Comparison of ENCODE assay signal across 21 mouse cellular contexts in the genomic region with DNA sequence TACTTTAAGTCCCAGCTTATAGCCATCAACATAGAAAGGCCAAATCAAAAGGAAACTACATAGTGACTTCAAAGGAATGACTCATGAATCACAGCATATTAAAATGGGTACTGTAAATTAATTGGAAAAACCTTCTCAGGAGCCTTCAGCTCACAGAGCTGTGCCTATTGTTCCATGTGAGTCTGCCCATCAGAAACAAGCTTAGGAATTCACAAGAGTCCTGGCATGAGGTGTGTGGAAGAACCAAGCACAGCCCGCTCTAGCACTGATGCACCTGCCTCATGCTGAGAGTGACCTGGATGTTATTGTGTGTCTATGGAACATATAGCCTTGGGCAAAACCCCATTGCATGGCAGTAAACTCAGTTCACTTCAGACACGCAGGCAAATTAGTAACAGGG.
A peak's percentile ranks its signal among the peaks of the same experiment; 100 is the strongest.
DNase-seq lines count a peak whose midpoint lies in the region; ATAC-seq lines count a peak whose summit lies in the region.
"Had no signal": no experiment of that assay in that cellular context is flagged by ENCODE, and none has a peak within 500 bp of the region (broad histone marks: within the 10 kb centered on the region; RNA-seq: fewer than 3 reads in every experiment).

No protein-coding gene starts in this region.

- peaks cover 19% of the 10 kb centered on the region for H3K4me1 ChIP-seq in hindbrain, embryonic 10.5 days (replicated peaks)
- no peaks in the 10 kb centered on the region for H3K4me1 ChIP-seq in hindbrain, embryonic 14.5 days (replicated peaks; ENCODE audit: control insufficient read depth, insufficient read depth, low read length)
- peaks cover 5% of the 10 kb centered on the region; the same call in 1 of the 2 replicates for H3K4me1 ChIP-seq in kidney, embryonic 16.5 days (ENCODE audit: insufficient read depth, low read length)

- no peak overlapping the region for H3K4me2 ChIP-seq in hindbrain, embryonic 14.5 days (replicated peaks)
- no peak overlapping the region for H3K4me2 ChIP-seq in kidney, embryonic 16.5 days (replicated peaks; ENCODE audit: low read depth, low read length)
- H3K4me2 ChIP-seq: embryonic facial prominence, embryonic 12.5 days; forebrain, embryonic 13.5 days; forebrain, embryonic 15.5 days had no signal

- DNase-seq in hindbrain, embryonic 10.5 days (ENCODE audit: low spot score): no peak
- DNase-seq in hindbrain, embryonic 14.5 days (ENCODE audit: low spot score): no peak
- no peak for DNase-seq in kidney, postnatal 36 days
- peak; percentile 82 for DNase-seq in Muller cell, postnatal 12 days (ENCODE audit: inconsistent ontology term)
- DNase-seq in adrenal gland, postnatal 36 days: no peak
- DNase-seq: B cell, adult 2 months; cerebellum, adult 11 months; cerebellum, adult 18-20 months; cerebellum, adult 8-10 months; cerebellum, adult 9-11 months; cerebellum, postnatal 36 days; forebrain, postnatal 0 days had no signal

- H3K36me3 ChIP-seq in hindbrain, embryonic 10.5 days: no peaks in the 10 kb centered on the region
- H3K36me3 ChIP-seq in hindbrain, embryonic 14.5 days (replicated peaks; ENCODE audit: control insufficient read depth, insufficient read depth): no peaks in the 10 kb centered on the region
- H3K36me3 ChIP-seq in kidney, embryonic 16.5 days (ENCODE audit: insufficient read depth, low read length): no peaks in the 10 kb centered on the region
- H3K36me3 ChIP-seq: embryonic facial prominence, embryonic 10.5 days; embryonic facial prominence, embryonic 12.5 days; forebrain, embryonic 15.5 days; G1E had no signal

- H3K9me3 ChIP-seq in hindbrain, embryonic 10.5 days: no peaks in the 10 kb centered on the region
- no peaks in the 10 kb centered on the region for H3K9me3 ChIP-seq in hindbrain, embryonic 14.5 days (ENCODE audit: control insufficient read depth, low read length)
- no peaks in the 10 kb centered on the region for H3K9me3 ChIP-seq in kidney, embryonic 16.5 days (ENCODE audit: low read length)
- H3K9me3 ChIP-seq: embryonic facial prominence, embryonic 10.5 days; embryonic facial prominence, embryonic 12.5 days; forebrain, embryonic 13.5 days; forebrain, embryonic 15.5 days had no signal

- H3K4me3 ChIP-seq in hindbrain, embryonic 10.5 days: no peak overlapping the region
- H3K4me3 ChIP-seq in hindbrain, embryonic 14.5 days (replicated peaks; ENCODE audit: low read length): no peak overlapping the region
- H3K4me3 ChIP-seq in kidney, embryonic 16.5 days (ENCODE audit: low read length): no peak overlapping the region
- H3K4me3 ChIP-seq: embryonic facial prominence, embryonic 10.5 days; embryonic facial prominence, embryonic 12.5 days; forebrain, embryonic 13.5 days; forebrain, embryonic 15.5 days had no signal

- ATAC-seq in hindbrain, embryonic 14.5 days (ENCODE audit: low FRiP score): no peak
- peak; percentile 53; the same call in 1 of the 2 replicates for ATAC-seq in kidney, embryonic 16.5 days (ENCODE audit: low FRiP score, low TSS enrichment)
- ATAC-seq: activated CD4-positive, CD25-positive, alpha-beta regulatory T cell, adult 4 months; CD4-positive, CD25-positive, alpha-beta regulatory T cell, adult 4 months; forebrain, embryonic 13.5 days; forebrain, embryonic 15.5 days; forebrain, postnatal 0 days had no signal

- no peak overlapping the region for H3K9ac ChIP-seq in hindbrain, embryonic 14.5 days
- no peak overlapping the region for H3K9ac ChIP-seq in kidney, embryonic 16.5 days (replicated peaks; ENCODE audit: low read length)
- H3K9ac ChIP-seq: embryonic facial prominence, embryonic 12.5 days; forebrain, embryonic 13.5 days; forebrain, embryonic 15.5 days; forebrain, postnatal 0 days had no signal

- 88% methylated on average over 2 of the region's 2 CpGs for WGBS in hindbrain, embryonic 10.5 days
- 83% methylated on average over 2 of the region's 2 CpGs for WGBS in hindbrain, embryonic 14.5 days
- WGBS in kidney, embryonic 16.5 days: 81% methylated on average over 2 of the region's 2 CpGs

- peak overlapping the region; percentile 69; the same call in 1 of the 2 replicates for H3K27ac ChIP-seq in hindbrain, embryonic 10.5 days
- H3K27ac ChIP-seq in hindbrain, embryonic 14.5 days: no peak overlapping the region
- H3K27ac ChIP-seq in kidney, embryonic 16.5 days (ENCODE audit: low read length): 0 out of 2 replicates have a peak overlapping the region, but pooled peaks have one; percentile 8
- H3K27ac ChIP-seq: embryonic facial prominence, embryonic 10.5 days; embryonic facial prominence, embryonic 12.5 days; forebrain, embryonic 13.5 days; forebrain, embryonic 15.5 days had no signal

- no peaks in the 10 kb centered on the region for H3K27me3 ChIP-seq in hindbrain, embryonic 10.5 days (ENCODE audit: insufficient read depth, poor library complexity, severe bottlenecking)
- no peaks in the 10 kb centered on the region for H3K27me3 ChIP-seq in hindbrain, embryonic 14.5 days (ENCODE audit: control insufficient read depth, insufficient read depth, low read length)
- H3K27me3 ChIP-seq in kidney, embryonic 16.5 days (ENCODE audit: insufficient read depth, low read length): no peaks in the 10 kb centered on the region
- H3K27me3 ChIP-seq: CH12.LX; embryonic facial prominence, embryonic 12.5 days; forebrain, embryonic 13.5 days; forebrain, embryonic 15.5 days had no signal
